Mouse (Mus musculus) liver, postnatal 0 days (tissue): ENCODE measurements around the gene Slc39a5.

ENCODE experiments used
- CTCF ChIP-seq: sonication (generic); IDR thresholded peaks from 2 replicates; pipeline ENCODE4 v1.5.1; 2016; ENCODE audit warnings: antibody characterized with exemption, low read depth
- EP300 ChIP-seq: IDR thresholded peaks from 2 replicates; pipeline ENCODE4 v1.6.1; 2016; ENCODE audit warnings: antibody characterized with exemption, low read depth, mild to moderate bottlenecking

DNA sequence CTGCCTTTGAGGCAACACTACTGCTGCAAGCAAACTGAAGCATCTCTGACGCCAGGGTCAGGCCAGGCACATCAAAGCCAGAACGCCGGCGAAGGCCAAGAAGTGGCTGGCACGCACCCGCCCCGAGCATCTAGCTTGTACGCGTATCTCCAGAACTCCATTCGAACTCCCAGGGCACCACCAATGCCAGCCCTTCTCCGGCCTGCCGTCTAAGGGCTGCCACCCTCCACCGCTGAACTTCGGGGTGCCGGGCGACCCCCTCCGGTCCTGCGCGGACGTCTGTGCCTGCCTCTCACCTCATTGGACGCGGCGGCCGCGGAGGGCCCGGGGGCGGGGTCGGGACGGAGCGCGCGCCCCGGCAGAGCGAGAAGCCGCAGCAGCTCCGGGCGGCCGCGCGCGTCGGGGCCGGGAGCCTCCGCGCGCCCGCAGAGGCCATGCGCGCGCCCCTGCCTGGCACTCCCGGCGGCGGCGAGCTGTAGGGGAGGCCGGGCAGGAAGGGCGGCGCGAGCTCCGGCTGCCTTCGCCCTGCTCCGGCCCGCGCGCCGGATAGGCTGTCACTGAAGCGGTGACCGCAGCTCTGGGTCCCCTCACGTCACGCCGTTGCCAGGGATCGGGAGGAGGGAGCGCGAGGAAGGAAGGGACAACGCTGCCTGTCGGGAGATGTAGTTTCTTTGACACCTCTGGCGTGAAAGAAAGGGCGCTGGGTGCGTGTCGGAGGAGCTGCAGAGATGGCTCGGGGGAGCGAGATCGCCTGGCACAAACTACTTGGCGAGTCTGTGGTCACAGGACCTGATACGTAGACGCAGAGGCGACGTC lies 32.4 kb downstream of the Slc39a5 start, which contains the start of gene Coq10a:
- no peak for TF ChIP-seq CTCF
- no peak for TF ChIP-seq EP300
